In the genomic region with DNA sequence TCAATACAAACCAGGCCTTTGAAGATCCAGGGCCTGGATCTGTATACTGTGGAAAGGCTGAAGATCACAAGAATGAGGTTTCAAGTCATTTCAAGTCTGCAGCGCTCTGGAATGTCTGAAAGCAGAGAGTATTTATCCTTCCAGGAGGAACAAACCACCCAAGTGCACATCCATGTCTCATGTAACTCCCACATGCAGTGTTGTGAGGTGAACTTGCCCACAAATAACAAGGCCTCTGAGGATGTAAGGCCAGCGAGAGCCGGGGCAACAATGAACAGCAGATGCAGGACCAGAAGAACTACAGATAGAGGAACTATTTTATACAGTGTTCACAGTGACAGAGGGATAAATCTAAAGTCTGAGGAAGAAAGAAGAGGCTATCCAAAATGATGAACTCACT, we compare ENCODE assay signal across 17 mouse cellular contexts.
"Had no signal": no experiment of that assay in that cellular context is flagged by ENCODE, and none has a peak within 500 bp of the region (broad histone marks: within the 10 kb centered on the region; RNA-seq: fewer than 3 reads in every experiment).

No protein-coding gene starts in this region.

- H3K9ac ChIP-seq: liver, postnatal 0 days; lung, embryonic 15.5 days; midbrain, embryonic 13.5 days; midbrain, embryonic 15.5 days; neural tube, embryonic 12.5 days; stomach, embryonic 15.5 days had no signal

- H3K27ac ChIP-seq: lung, embryonic 15.5 days; macrophage; midbrain, embryonic 13.5 days; midbrain, embryonic 15.5 days; neural tube, embryonic 12.5 days; stomach, embryonic 15.5 days; stomach, postnatal 0 days had no signal

- H3K4me3 ChIP-seq: lung, embryonic 15.5 days; megakaryocyte, embryonic 14.5 days; midbrain, embryonic 13.5 days; midbrain, embryonic 15.5 days; neural tube, embryonic 12.5 days; stomach, embryonic 15.5 days had no signal

- H3K9me3 ChIP-seq: lung, embryonic 15.5 days; midbrain, embryonic 13.5 days; midbrain, embryonic 15.5 days; neural tube, embryonic 12.5 days; stomach, embryonic 15.5 days had no signal

- H3K4me2 ChIP-seq: lung, embryonic 15.5 days; midbrain, embryonic 11.5 days; midbrain, embryonic 13.5 days; midbrain, embryonic 15.5 days; neural tube, embryonic 12.5 days; stomach, embryonic 15.5 days had no signal

- H3K27me3 ChIP-seq: lung, embryonic 15.5 days; megakaryocyte, embryonic 14.5 days; midbrain, embryonic 13.5 days; midbrain, embryonic 15.5 days; neural tube, embryonic 12.5 days; stomach, embryonic 15.5 days had no signal

- H3K36me3 ChIP-seq: lung, embryonic 15.5 days; midbrain, embryonic 13.5 days; midbrain, embryonic 15.5 days; neural tube, embryonic 12.5 days; stomach, embryonic 15.5 days had no signal

- ATAC-seq: liver, postnatal 0 days; lung, postnatal 0 days; midbrain, embryonic 13.5 days; midbrain, embryonic 15.5 days had no signal

- H3K4me1 ChIP-seq: lung, embryonic 15.5 days; megakaryocyte, embryonic 14.5 days; midbrain, embryonic 13.5 days; midbrain, embryonic 15.5 days; neural tube, embryonic 12.5 days; stomach, embryonic 15.5 days had no signal

- DNase-seq: liver, postnatal 0 days; lung, adult 2 months; lung, postnatal 36 days; right cerebral cortex, postnatal 14 days; thymus, adult 2 months; thymus, postnatal 25 days; thymus, postnatal 4 days had no signal
